Mouse (Mus musculus): Measurements from ENCODE around the gene Btbd10. TPM values are rescaled to one million over a fixed set of nuclear protein-coding genes. Genes with fewer than 3 reads are reported as not detected.

Gene Btbd10
- total RNA-seq (2021), result 1 to 10 TPM; 8.9 to 9.3 TPM

DNA sequence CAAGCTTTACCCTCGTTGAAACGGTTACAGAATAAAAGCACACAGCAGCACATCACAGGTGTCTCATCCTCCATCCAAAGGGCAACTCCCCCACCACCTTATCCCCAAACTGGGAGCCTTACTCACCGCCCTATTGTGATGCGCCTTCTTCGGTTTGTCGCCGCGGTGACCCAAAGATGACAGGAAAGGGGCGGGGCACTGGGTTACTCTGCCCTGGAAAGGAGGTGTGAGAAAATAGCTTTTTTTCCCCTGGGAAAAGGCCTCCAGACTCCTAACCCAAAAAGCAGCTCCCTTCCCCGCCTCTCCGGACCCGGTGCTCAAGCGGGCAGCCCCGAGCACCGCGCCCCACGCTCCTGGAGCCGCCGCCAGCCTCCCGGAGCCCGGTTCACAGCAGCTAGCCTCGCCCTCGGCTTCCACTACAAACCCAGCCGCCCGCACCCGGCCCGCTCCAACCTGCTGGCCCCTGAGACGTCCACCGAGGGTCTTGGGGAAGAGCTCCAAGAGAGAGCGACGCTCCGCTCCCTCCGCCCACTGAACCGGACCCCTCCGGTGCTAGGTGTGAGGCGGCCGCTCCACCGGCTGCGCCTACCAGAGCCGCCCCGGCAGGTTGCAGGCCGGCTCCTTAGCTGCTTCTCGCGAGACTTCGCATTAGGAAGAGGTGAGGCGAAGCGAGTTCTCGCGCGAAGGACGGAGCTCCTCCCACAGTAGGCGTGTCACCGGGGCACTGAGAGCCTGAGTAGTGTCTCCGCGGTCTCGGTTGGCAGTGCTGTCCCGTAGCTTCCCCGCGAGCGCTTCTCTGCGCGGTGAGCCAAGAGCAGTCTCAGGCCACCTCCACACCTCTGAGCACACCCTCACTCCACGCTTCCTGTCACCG lies at the start of gene Btbd10:
TSS of gene Btbd10 (minus strand) at position 647 of the 874 bp plus-strand sequence.
- intact Hi-C loops (cut with DNase I), result loop anchor here (5.0 kb wide), 1 partner anchor 162 kb away; the partner anchor contains the start of gene Arntl
- DNase-seq, result peak; percentile 97 to 98

DNA sequence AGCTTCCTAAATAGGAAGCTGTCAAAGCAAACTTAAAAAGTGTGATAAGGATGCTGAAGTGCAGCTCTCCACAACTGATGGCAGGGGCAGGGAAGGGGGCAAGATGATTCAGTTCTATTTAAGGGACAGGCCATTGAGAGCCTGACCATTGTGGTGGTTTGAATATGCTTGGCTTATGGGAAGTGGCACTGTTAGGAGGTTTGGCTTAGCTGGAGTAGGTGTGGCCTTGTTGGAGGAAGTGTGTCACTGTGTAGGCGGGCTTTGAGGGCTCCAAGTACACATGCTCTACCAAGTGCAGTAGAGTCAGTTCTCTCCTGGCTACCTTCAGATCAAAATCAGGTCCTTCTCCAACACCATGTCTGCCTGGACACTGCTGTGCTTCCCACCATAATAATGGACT lies 47.3 kb upstream of the Btbd10 start:
- no peak for DNase-seq
- intact Hi-C loops (cut with DNase I), result no loop called here

DNA sequence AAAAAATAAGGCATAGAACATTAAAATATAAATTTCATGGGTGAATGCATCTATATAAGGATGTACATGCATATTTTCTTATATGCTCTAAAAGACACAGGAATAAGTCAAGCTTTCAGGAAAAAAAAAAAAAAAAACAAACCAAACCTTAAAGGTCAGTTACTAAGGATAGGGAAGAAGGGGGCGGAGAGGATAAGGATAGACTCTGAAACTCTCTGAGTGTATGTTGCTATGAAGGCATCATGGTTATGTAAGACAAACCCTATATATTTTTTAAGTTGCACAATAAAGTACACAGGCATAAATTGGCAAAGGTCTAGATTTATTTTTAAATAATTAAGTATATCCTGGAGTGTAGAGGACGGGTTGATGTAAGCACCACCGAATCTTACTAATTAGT lies 46.1 kb upstream of the Btbd10 start:
- DNase-seq, result no peak
- intact Hi-C loops (cut with DNase I), result no loop called here

- no peak for DNase-seq
- intact Hi-C loops (cut with DNase I), result no loop called here
Observed at GRCm38 (mm10) chr7:113408712-113409111, 39.5 kb upstream of the Btbd10 start.

DNA sequence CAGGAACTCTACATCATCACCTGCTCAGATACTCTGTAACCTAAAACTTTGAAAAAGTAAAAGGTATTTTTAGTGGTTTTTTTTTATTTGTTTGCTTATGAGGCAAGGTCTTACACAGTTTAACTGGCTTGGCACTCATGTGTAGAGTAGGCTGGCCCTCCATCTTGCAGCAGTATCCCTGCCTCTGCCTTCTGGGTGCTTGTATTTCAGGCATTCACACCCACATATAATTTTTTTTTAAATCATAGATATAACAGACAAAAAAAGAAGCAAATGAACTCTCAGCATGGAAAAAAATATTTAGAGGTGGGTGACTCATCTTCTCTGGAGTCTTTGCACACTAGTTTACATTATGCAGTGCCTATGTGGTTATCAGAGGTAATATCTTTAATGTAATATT lies 28.9 kb upstream of the Btbd10 start:
- no peak for DNase-seq
- intact Hi-C loops (cut with DNase I), result no loop called here

DNA sequence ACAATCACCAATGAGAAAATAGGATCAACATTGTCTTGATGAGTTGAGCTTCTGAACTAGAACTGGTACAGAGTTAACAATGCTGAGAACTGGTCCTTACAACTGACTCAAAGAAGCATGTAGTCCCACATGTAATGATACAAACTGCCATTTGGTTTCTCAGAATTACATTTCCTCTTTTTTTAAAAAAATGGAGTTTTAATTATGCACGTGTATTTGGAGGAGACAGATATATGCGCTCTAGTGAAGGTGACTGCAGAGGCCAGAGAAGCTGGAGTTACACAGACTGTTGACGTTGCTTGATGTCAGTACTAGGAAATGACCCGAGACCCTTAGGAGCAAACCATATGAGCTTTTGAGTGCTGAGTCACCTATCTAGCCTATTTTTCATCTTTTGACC lies 27.5 kb upstream of the Btbd10 start:
- intact Hi-C loops (cut with DNase I), result no loop called here
- DNase-seq, result no peak

- DNase-seq, result no peak
- intact Hi-C loops (cut with DNase I), result no loop called here
Observed at GRCm38 (mm10) chr7:113391619-113392018, 22.4 kb upstream of the Btbd10 start.

DNA sequence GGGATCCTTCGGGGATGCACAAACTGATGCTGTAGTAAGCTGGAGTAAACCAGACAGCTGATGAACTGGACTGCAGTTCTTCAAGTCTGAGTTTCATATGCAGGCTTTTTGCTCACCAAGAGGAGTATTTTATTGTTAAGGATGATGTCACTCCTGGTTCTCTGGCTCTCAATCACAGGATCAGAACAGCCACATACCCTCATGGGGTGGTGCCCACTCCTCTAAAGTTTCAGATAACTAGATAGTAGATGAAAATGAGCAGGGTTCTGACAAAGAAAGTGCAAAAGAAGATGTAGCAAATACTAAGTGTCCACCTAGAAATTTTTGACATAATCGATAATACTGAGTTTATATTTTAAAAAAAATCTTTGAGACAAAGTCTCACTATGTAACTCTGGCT lies 19.3 kb upstream of the Btbd10 start, which contains the start of gene Pth:
TSS of gene Pth (minus strand) at position 101 of the 400 bp plus-strand sequence.
- intact Hi-C loops (cut with DNase I), result no loop called here
- no peak for DNase-seq

GRCm38 (mm10) chr7:113377875-113378658 lies 8.9 kb upstream of the Btbd10 start:
- DNase-seq, result peak; percentile 56 to 62
- intact Hi-C loops (cut with DNase I), result loop anchor here (1.0 to 10.0 kb wide), 4 partner anchors 57 to 642 kb away; no protein-coding TSS in a partner anchor

- intact Hi-C loops (cut with DNase I), result loop anchor here (5.0 to 10.0 kb wide), 3 partner anchors 62 to 382 kb away; no protein-coding TSS in a partner anchor
- no peak for DNase-seq
Observed at GRCm38 (mm10) chr7:113372682-113373081, 3.5 kb upstream of the Btbd10 start.

GRCm38 (mm10) chr7:113369620-113370340 lies 588 bp upstream of the Btbd10 start:
- DNase-seq, result peak in 1 of 2 experiments; percentile 68
- intact Hi-C loops (cut with DNase I), result loop anchor here (5.0 to 10.0 kb wide), 4 partner anchors 65 to 385 kb away; partner anchors contain the start of gene Arntl

DNA sequence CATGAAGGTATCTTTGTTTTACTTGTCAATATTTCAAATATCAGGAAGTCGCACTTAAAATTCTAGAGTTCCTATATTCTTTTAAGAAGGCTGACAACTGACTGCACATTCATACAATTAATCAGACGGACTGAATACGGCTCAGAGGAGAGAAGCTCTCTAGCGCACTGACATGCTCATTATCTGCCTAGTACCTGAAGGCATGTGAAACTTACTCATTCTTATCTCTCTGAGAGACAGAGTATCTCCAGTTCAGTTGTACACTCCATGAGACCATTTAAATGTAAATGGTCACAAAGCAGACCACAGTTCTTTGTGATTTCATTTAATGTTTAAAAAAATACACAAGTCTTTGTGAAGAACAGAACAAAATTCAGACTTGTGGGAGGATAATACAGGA lies 1.8 kb downstream of the Btbd10 start:
- intact Hi-C loops (cut with DNase I), result loop anchor here (5.0 kb wide), 1 partner anchor 160 kb away; the partner anchor contains the start of gene Arntl
- no peak for DNase-seq

DNA sequence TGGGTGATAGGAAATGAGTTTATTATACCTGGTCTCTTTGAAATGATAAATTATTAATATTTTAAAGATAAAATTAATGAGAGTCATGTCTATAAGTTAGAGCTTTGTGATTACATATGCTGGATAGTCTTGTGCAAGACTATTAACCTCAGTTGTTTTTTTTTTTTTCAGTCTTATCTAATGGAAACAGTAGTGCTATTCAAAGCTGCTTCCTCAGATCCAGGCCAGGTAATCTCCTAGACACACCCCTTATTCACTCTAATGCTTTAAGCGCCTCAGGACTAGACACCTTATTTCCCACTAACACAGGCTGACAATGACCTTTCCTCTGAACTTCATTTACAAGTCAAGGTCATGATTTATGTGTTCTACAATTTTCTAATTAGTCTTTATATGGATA lies 20.1 kb downstream of the Btbd10 start:
- intact Hi-C loops (cut with DNase I), result no loop called here
- DNase-seq, result no peak

DNA sequence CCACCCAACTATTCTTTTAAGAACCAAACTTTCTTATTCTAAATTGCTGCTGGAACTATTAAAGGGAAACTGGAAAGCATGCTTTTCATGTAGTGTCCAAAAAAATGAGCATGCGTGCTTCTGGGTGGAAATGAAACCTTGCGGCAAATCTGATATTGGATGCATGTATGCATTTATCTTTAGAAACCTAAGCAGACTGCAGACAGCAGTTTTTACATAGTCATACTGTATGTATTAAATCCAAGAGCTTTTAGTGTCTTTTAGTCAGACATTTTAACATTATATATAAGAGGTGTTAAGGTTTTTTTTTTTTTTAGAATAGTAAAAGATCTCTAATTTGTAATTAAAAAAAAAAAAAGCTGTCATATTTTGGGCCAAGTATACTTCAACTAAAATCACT lies 21.5 kb downstream of the Btbd10 start:
- intact Hi-C loops (cut with DNase I), result no loop called here
- no peak for DNase-seq

DNA sequence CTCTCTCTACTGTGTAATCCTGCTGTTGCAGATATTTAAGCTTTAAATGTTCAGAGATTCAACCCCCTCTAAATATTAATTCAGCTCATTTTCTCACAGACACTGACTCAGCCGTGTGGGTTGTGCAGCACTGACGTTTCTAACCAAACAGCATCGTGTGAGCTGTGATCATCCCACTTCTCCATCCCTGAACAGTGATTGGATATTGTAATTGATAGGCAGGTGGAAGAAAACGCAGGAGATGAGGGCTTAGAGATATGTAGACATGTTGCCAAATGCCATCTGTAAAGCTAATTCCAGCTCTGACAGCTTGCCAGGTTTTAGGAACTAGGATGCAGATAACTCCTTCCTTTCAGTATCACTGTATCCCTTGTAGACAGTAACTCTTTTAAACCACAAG lies 21.9 kb downstream of the Btbd10 start:
- peak in 1 of 2 experiments; percentile 2 for DNase-seq
- intact Hi-C loops (cut with DNase I), result no loop called here

GRCm38 (mm10) chr7:113335250-113335649 lies 33.9 kb downstream of the Btbd10 start:
- no peak for DNase-seq

DNA sequence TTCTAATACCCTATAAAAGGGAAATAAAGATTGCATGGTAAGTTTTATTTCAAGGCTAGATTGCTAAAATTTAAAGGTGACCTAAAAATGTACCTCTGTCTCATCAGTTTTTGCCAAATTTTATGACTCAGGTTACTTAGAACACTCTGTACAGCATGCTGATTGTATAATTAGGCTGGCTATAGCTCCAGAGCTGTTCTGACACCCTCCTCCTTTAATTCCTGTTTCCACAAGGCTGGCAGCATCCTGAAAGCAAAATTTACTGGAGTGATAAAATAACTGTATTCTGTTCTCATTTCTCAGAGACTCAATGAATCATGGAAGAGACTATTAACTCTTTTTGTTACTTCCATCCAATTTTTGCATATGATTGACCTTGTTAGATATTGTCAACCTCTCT lies 35.2 kb downstream of the Btbd10 start:
- DNase-seq, result no peak
- intact Hi-C loops (cut with DNase I), result no loop called here

More at GRCm38 (mm10) chr7:113335250-113335649, 33.9 kb downstream of the Btbd10 start:
- intact Hi-C loops (cut with DNase I), result no loop called here

DNA sequence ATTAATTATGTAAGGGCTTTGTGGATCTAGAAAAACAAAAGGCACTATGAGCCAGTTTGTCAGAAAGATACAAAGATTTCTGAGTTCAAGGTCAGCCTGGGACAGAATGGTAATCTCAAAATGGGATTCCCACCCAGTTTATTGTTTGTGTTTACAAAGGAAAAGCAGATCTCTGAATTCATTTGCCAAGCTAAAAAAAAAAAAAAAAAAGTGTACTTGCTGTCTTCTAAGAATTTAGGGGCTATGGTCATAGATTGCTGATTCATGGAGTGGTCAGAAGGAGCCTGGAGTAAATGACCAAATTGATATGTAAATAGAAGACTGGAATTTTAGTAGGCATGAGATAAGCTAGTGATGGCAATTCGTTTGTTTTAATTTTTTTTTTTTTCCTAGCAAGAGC lies 49.1 kb downstream of the Btbd10 start:
- intact Hi-C loops (cut with DNase I), result no loop called here
- DNase-seq, result no peak

- intact Hi-C loops (cut with DNase I), result loop anchor here (1.0 kb wide), 1 partner anchor 168 kb away; no protein-coding TSS in a partner anchor
- DNase-seq, result peak; percentile 45 to 65
Observed at GRCm38 (mm10) chr7:113311784-113312183, 57.4 kb downstream of the Btbd10 start.

DNA sequence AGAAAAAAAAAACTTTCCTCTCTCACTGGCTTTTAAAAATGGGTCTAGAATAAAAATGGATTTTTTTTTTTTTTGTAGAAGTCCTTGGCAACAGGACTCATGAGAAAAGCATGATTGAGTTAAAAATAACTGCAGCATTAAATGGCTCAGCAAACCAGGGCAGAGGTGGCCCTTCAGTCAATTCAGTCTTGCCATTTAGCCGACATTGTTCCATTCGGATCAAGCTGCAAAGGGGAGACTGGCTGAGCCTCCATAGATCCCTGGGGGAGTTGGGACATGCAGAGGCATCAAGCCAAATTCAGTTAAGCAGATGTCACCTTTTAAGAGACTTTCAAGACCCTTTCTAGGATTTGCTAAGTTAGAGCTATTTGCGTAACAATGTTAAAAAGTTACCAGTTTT lies 59.1 kb downstream of the Btbd10 start:
- no peak for DNase-seq
- intact Hi-C loops (cut with DNase I), result no loop called here
